Mouse (Mus musculus) heart, adult 2 months (tissue): ENCODE data around the gene Lsm14b.
A peak's percentile ranks its signal among the peaks of the same experiment; 100 is the strongest.

ENCODE experiments used
- CTCF ChIP-seq: fragments of 200-600 bp; IDR thresholded peaks from 2 replicates; pipeline ENCODE4 v1.8.1; 2022; ENCODE audit warnings: antibody characterized with exemption, mild to moderate bottlenecking, moderate library complexity
- EP300 ChIP-seq: fragments of 200-500 bp; IDR thresholded peaks from 2 replicates; pipeline ENCODE4 v1.6.1; 2011; ENCODE audit warnings: low read depth, low read length, control low read depth; ENCODE audit not compliant: insufficient read depth
- POLR2A ChIP-seq: fragments of 200-500 bp; IDR thresholded peaks from 2 replicates; pipeline ENCODE4 v1.6.1; 2011; ENCODE audit warnings: mild to moderate bottlenecking, low read depth, low read length, control low read depth; ENCODE audit not compliant: insufficient read depth

DNA sequence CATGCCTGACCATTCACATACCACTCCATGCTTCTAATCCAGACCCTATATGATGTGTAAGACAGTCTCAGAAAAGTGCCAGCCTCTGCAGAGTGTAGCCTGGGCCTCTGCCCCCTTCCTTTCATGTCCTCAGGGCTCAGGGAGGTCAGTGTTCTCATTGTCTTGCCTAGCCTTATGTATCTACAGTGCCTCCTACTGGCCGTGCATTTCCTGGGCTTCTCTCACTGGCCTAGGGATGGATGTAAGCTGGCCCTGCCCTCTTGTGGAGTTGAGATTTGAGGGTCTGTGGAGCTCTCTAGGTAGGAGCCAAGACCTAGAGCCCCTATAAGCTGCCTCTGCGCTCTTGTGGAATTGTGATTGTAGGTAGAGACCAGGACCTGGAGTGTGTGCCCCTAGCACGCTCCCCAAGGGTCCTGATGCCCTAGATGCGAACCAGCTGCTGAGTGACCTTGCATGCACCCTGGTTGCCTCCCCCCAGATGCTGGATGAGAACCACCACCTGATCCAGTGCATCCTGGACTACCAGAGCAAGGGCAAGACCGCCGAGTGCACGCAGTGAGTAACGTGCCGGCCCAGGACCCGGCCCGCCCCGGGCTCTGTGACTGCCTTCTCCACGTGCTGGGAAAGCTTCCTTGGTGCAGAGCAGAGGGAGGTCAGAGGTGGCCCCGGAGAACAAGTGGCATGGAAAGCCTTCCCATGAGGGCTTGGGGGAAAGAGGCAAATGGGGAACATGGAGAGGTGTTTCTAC lies 27.4 kb downstream of the Lsm14b start:
- TF ChIP-seq EP300 (no peak), CTCF (peak; percentile 57), POLR2A (no peak)
